Mouse (Mus musculus) liver, embryonic 16.5 days (tissue): ENCODE data around the gene Sox10. TPM values are rescaled to one million over a fixed set of nuclear protein-coding genes. Genes with fewer than 3 reads are reported as not detected.

Source experiments
- ATAC-seq: fragments of 200-750 bp; cut with Nextera tagmentation; 2 replicates; pipeline ENCODE4 v1.8.0; 2017; ENCODE audit warnings: low read depth, mild to moderate bottlenecking, moderate number of reproducible peaks, moderate library complexity
- H3K27ac ChIP-seq: fragments of 300-500 bp; sonication (generic); 2 replicates; pipeline ENCODE4 v1.5.1; 2014; ENCODE audit warnings: mild to moderate bottlenecking, low read length
- H3K27me3 ChIP-seq: fragments of 300-500 bp; sonication (generic); 2 replicates; pipeline ENCODE4 v1.6.1; 2014; ENCODE audit warnings: low read depth, low read length, mixed read lengths; ENCODE audit not compliant: control insufficient read depth, insufficient read depth
- H3K36me3 ChIP-seq: fragments of 300-500 bp; sonication (generic); 2 replicates; pipeline ENCODE4 v1.6.1; 2014; ENCODE audit warnings: mild to moderate bottlenecking; ENCODE audit not compliant: control insufficient read depth, insufficient read depth
- H3K4me1 ChIP-seq: fragments of 300-500 bp; sonication (generic); 2 replicates; pipeline ENCODE4 v1.6.1; 2014; ENCODE audit warnings: low read depth, low read length, mixed read lengths; ENCODE audit not compliant: control insufficient read depth
- H3K4me2 ChIP-seq: fragments of 300-500 bp; sonication (generic); 2 replicates; pipeline ENCODE4 v1.6.1; 2014; ENCODE audit warnings: low read depth, low read length, mixed read lengths
- H3K4me3 ChIP-seq: fragments of 300-500 bp; sonication (generic); 2 replicates; pipeline ENCODE4 v1.5.1; 2014; ENCODE audit warnings: low read depth, mild to moderate bottlenecking, low read length
- H3K9ac ChIP-seq: fragments of 300-500 bp; sonication (generic); 2 replicates; pipeline ENCODE4 v1.6.1; 2014; ENCODE audit warnings: low read depth, low read length
- H3K9me3 ChIP-seq: fragments of 300-500 bp; sonication (generic); replicated peaks from 2 replicates; pipeline ENCODE4 v1.6.1; 2016; ENCODE audit warnings: low read length; ENCODE audit not compliant: control insufficient read depth
- WGBS: fragments of 180-500 bp; shearing (Covaris S2); extraction: QIAGEN DNeasy Blood & Tissue Kit; methylation state at CpG from one replicate; pipeline ENCODE4 v1.1.7; 2014; ENCODE audit not compliant: insufficient replicate concordance; 5-methylcytosine and 5-hydroxymethylcytosine counted together
- polyA plus RNA-seq: library from polyadenylated mRNA; unstranded; fragments of >200 nt; fragmentation: Nextera tagmentation; extraction: Ambion mirVana; gene quantifications from 2 replicates; pipeline ENCODE4 v1.2.1, GENCODE M21; 2015

Gene Sox10
- 0.05 and 0.13 TPM in 2 replicates for polyA plus RNA-seq

- WGBS: 35% methylated on average over 5 of the region's 5 CpGs
- Histone ChIP-seq H3K27ac (no peak within 1 kb of the TSS), H3K4me1 (no peaks in the 10 kb centered on the region), H3K4me3 (no peak within 1 kb of the TSS), H3K9me3 (no peaks in the 10 kb centered on the region), H3K36me3 (no peaks in the 10 kb centered on the region), H3K4me2 (no peak within 1 kb of the TSS), H3K9ac (no peak within 1 kb of the TSS), H3K27me3 (peaks cover 41% of the 10 kb centered on the region)
- no peak for ATAC-seq
Measured at GRCm38 (mm10) chr15:79165140-79165539, at the start of gene Sox10. Gene Sox10 (minus strand): TSS chr15:79165240.

DNA sequence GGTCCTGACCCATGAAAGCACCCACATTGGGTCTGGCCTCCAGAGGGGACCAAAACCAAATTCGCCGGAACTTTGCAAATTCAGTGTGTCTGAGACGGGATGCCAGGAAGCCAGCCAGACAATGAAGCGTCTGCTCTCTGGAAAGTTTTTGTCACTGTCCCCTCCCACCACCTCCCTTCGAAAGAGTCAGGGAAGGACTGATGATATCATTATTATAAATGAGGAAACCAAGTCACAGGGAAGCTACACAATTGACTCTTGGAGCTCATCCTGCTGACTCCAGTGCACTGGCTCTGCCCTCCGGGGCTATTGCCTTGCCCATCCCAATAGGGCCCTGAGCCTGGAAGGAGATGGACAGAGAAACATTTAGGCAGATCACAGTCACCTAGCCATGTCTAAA lies 48.6 kb upstream of the Sox10 start:
- no peak overlapping the region for H3K9ac ChIP-seq
- no peaks in the 10 kb centered on the region for H3K4me1 ChIP-seq
- no peak overlapping the region for H3K4me2 ChIP-seq
- no peaks in the 10 kb centered on the region for H3K27me3 ChIP-seq
- no peaks in the 10 kb centered on the region for H3K36me3 ChIP-seq
- no peak for ATAC-seq
- H3K27ac ChIP-seq: no peak overlapping the region
- no peak overlapping the region for H3K4me3 ChIP-seq
- no peaks in the 10 kb centered on the region for H3K9me3 ChIP-seq
- WGBS: 70% methylated on average over 6 of the region's 6 CpGs

GRCm38 (mm10) chr15:79212750-79213446 lies 47.9 kb upstream of the Sox10 start:
- no peak for ATAC-seq
- WGBS: 74% methylated on average over 26 of the region's 26 CpGs
- no peaks in the 10 kb centered on the region for H3K27me3 ChIP-seq

GRCm38 (mm10) chr15:79210357-79210756 lies 45.3 kb upstream of the Sox10 start:
- H3K4me3 ChIP-seq: no peak overlapping the region
- H3K36me3 ChIP-seq: no peaks in the 10 kb centered on the region
- H3K9me3 ChIP-seq: no peaks in the 10 kb centered on the region
- H3K9ac ChIP-seq: no peak overlapping the region
- H3K27ac ChIP-seq: no peak overlapping the region
- no peak for ATAC-seq
- no peaks in the 10 kb centered on the region for H3K27me3 ChIP-seq
- 63% methylated on average over 2 of the region's 2 CpGs for WGBS
- no peaks in the 10 kb centered on the region for H3K4me1 ChIP-seq
- H3K4me2 ChIP-seq: no peak overlapping the region

More at GRCm38 (mm10) chr15:79212750-79213446, 47.9 kb upstream of the Sox10 start:
- no peak overlapping the region for H3K4me2 ChIP-seq
- no peaks in the 10 kb centered on the region for H3K36me3 ChIP-seq
- H3K9me3 ChIP-seq: no peaks in the 10 kb centered on the region
- H3K4me1 ChIP-seq: no peaks in the 10 kb centered on the region
- H3K9ac ChIP-seq: no peak overlapping the region
- H3K27ac ChIP-seq: no peak overlapping the region
- H3K4me3 ChIP-seq: no peak overlapping the region

GRCm38 (mm10) chr15:79208758-79209439 lies 43.9 kb upstream of the Sox10 start:
- H3K9me3 ChIP-seq: no peaks in the 10 kb centered on the region
- H3K9ac ChIP-seq: no peak overlapping the region
- H3K4me3 ChIP-seq: no peak overlapping the region; the same call in 1 of the 2 replicates
- H3K4me2 ChIP-seq: no peak overlapping the region; the same call in 1 of the 2 replicates
- no peaks in the 10 kb centered on the region for H3K4me1 ChIP-seq
- H3K36me3 ChIP-seq: no peaks in the 10 kb centered on the region
- no peak overlapping the region for H3K27ac ChIP-seq
- no peaks in the 10 kb centered on the region for H3K27me3 ChIP-seq
- WGBS: 50% methylated on average over 25 of the region's 27 CpGs
- ATAC-seq: no peak

DNA sequence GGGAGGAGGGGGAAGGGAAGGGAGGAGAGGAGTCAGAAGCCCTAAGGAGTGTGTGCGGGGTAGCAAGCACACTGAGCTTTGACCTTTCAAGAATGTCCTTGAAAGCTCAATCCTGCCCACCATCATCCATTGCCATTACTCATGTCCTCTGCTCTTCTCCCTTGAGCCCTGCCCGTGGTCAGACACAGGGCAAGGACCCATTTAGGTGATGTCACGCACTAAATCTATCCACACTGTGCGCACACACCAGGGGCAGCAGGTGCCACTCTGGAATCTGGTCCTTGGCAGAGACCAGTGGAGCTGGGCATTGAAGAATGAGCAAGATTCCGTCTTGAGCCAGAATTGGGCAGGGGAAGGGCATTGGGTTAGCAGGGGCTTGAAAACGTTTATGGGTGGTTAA lies 43.2 kb upstream of the Sox10 start:
- Histone ChIP-seq H3K9ac (no peak overlapping the region), H3K9me3 (no peaks in the 10 kb centered on the region), H3K36me3 (no peaks in the 10 kb centered on the region), H3K4me1 (no peaks in the 10 kb centered on the region), H3K4me3 (no peak overlapping the region), H3K27me3 (no peaks in the 10 kb centered on the region; the same call in 1 of the 2 replicates), H3K27ac (no peak overlapping the region), H3K4me2 (no peak overlapping the region)
- no peak for ATAC-seq
- 64% methylated on average over 6 of the region's 6 CpGs for WGBS

- H3K36me3 ChIP-seq: no peaks in the 10 kb centered on the region
- no peak overlapping the region for H3K4me3 ChIP-seq
- no peaks in the 10 kb centered on the region for H3K9me3 ChIP-seq
- 43% methylated on average over 10 of the region's 10 CpGs for WGBS
- H3K27ac ChIP-seq: no peak overlapping the region
- no peaks in the 10 kb centered on the region; the same call in 1 of the 2 replicates for H3K4me1 ChIP-seq
- H3K4me2 ChIP-seq: no peak overlapping the region
- no peak overlapping the region for H3K9ac ChIP-seq
- no peak for ATAC-seq
- H3K27me3 ChIP-seq: no peaks in the 10 kb centered on the region; the same call in 1 of the 2 replicates
Measured at GRCm38 (mm10) chr15:79202575-79202974, 37.5 kb upstream of the Sox10 start.

GRCm38 (mm10) chr15:79201491-79202150 lies 36.6 kb upstream of the Sox10 start:
- no peak overlapping the region for H3K9ac ChIP-seq
- no peak for ATAC-seq
- no peak overlapping the region for H3K27ac ChIP-seq
- no peak overlapping the region for H3K4me3 ChIP-seq
- no peaks in the 10 kb centered on the region; the same call in 1 of the 2 replicates for H3K4me1 ChIP-seq
- H3K9me3 ChIP-seq: no peaks in the 10 kb centered on the region
- 41% methylated on average over 13 of the region's 13 CpGs for WGBS
- H3K36me3 ChIP-seq: no peaks in the 10 kb centered on the region
- H3K27me3 ChIP-seq: no peaks in the 10 kb centered on the region; the same call in 1 of the 2 replicates
- H3K4me2 ChIP-seq: no peak overlapping the region
